Mouse (Mus musculus) heart, adult 11 months (tissue): ENCODE measurements at regions not wholly inside any gene's neighbourhood (a gene's known extent, or its start where the extent isn't known, plus 50 kb on each side); places are given as distances from the start of the nearest gene placed in this dataset.

Source experiments
- DNase-seq: peaks from one replicate; pipeline ENCODE4 v3.0.0; 2022

GRCm38 (mm10) chr17:15977374-15978031 is 146.7 kb upstream of the Rgmb start:
- DNase-seq: no peak

- DNase-seq: no peak
Measured at GRCm38 (mm10) chr17:15971351-15971685, 140.5 kb upstream of the Rgmb start.

GRCm38 (mm10) chr17:15970481-15971350 is 139.9 kb upstream of the Rgmb start:
- DNase-seq: no peak

- DNase-seq: no peak
Measured at GRCm38 (mm10) chr17:15968331-15968730, 137.5 kb upstream of the Rgmb start.

- DNase-seq: no peak
Measured at GRCm38 (mm10) chr17:15955656-15956055, 124.8 kb upstream of the Rgmb start.

- no peak for DNase-seq
Measured at GRCm38 (mm10) chr17:15951641-15952040, 120.8 kb upstream of the Rgmb start.

GRCm38 (mm10) chr17:15949753-15950152 is 118.9 kb upstream of the Rgmb start:
- no peak for DNase-seq

GRCm38 (mm10) chr17:15942378-15942777 is 111.5 kb upstream of the Rgmb start:
- DNase-seq: no peak

- DNase-seq: no peak
Measured at GRCm38 (mm10) chr17:15918609-15919008, 87.8 kb upstream of the Rgmb start.

- no peak for DNase-seq
Measured at GRCm38 (mm10) chr17:15898689-15899419, 68.0 kb upstream of the Rgmb start.

GRCm38 (mm10) chr17:15895968-15896367 is 65.1 kb upstream of the Rgmb start:
- DNase-seq: no peak

GRCm38 (mm10) chr17:15891896-15892675 is 61.2 kb upstream of the Rgmb start:
- no peak for DNase-seq

GRCm38 (mm10) chr17:15890595-15891140 is 59.8 kb upstream of the Rgmb start:
- DNase-seq: no peak

- no peak for DNase-seq
Measured at GRCm38 (mm10) chr17:15882803-15883202, 52.0 kb upstream of the Rgmb start.

GRCm38 (mm10) chr17:15882245-15882644 is 51.4 kb upstream of the Rgmb start:
- no peak for DNase-seq
